Mouse (Mus musculus): ENCODE measurements at regions not wholly inside any gene's neighbourhood (a gene's known extent, or its start where the extent isn't known, plus 50 kb on each side); places are given as distances from the start of the nearest gene placed in this dataset.
A peak's percentile ranks its signal among the peaks of the same experiment; 100 is the strongest.

- no peak for DNase-seq
Measured at GRCm38 (mm10) chr8:88417307-88418095, 55.5 kb upstream of the Brd7 start.

GRCm38 (mm10) chr8:88423264-88423663, 61.3 kb upstream of the Brd7 start:
- DNase-seq, result no peak

GRCm38 (mm10) chr8:88428560-88428959, 66.6 kb upstream of the Brd7 start:
- DNase-seq, result no peak

GRCm38 (mm10) chr8:88431389-88431788, 69.4 kb upstream of the Brd7 start:
- no peak for DNase-seq

- no peak for DNase-seq
Measured at GRCm38 (mm10) chr8:88435686-88436085, 73.7 kb upstream of the Brd7 start.

GRCm38 (mm10) chr8:88440219-88440618, 78.2 kb upstream of the Brd7 start:
- peak; percentile 21 for DNase-seq

GRCm38 (mm10) chr8:88443397-88443796, 77.8 kb upstream of the Nkd1 start:
- DNase-seq, result no peak

- DNase-seq, result peak; percentile 59
Measured at GRCm38 (mm10) chr8:88447406-88447805, 73.7 kb upstream of the Nkd1 start.

- DNase-seq, result no peak
Measured at GRCm38 (mm10) chr8:88447844-88448535, 73.2 kb upstream of the Nkd1 start.

- DNase-seq, result no peak
Measured at GRCm38 (mm10) chr8:88449001-88449400, 72.2 kb upstream of the Nkd1 start.

- peak; percentile 48 for DNase-seq
Measured at GRCm38 (mm10) chr8:88449534-88449933, 71.6 kb upstream of the Nkd1 start.

GRCm38 (mm10) chr8:88450864-88451657, 70.1 kb upstream of the Nkd1 start:
- DNase-seq, result peak; percentile 31

GRCm38 (mm10) chr8:88451658-88452500, 69.3 kb upstream of the Nkd1 start:
- DNase-seq, result no peak

- DNase-seq, result no peak
Measured at GRCm38 (mm10) chr8:88452501-88452847, 68.7 kb upstream of the Nkd1 start.

GRCm38 (mm10) chr8:88454048-88454696, 67.0 kb upstream of the Nkd1 start:
- peak; percentile 88 for DNase-seq

- no peak for DNase-seq
Measured at GRCm38 (mm10) chr8:88454906-88455305, 66.2 kb upstream of the Nkd1 start.

- peak; percentile 76 for DNase-seq
Measured at GRCm38 (mm10) chr8:88455434-88456020, 65.6 kb upstream of the Nkd1 start.

- peak; percentile 24 for DNase-seq
Measured at GRCm38 (mm10) chr8:88459197-88459596, 62.0 kb upstream of the Nkd1 start.

- no peak for DNase-seq
Measured at GRCm38 (mm10) chr8:88467756-88468155, 53.4 kb upstream of the Nkd1 start.

GRCm38 (mm10) chr8:88470931-88471455, 50.2 kb upstream of the Nkd1 start:
- no peak for DNase-seq

Data from adrenal gland, adult 2 months (tissue).